Mouse (Mus musculus) liver (tissue): Measurements from ENCODE around the gene Pon1.
A peak's percentile ranks its signal among the peaks of the same experiment; 100 is the strongest.

Experiments
- DNase-seq: peaks from one replicate; pipeline ENCODE4 v3.0.0-alpha.2; 2020; ENCODE audit warnings: mixed read lengths

The Pon1 gene

GRCm38 (mm10) chr6:5174179-5174812, 19.4 kb downstream of the Pon1 start:
- DNase-seq = no peak

- DNase-seq = no peak
These were observed 21.2 kb downstream of the Pon1 start for GRCm38 (mm10) chr6:5172571-5172970.

GRCm38 (mm10) chr6:5171418-5171817, 22.3 kb downstream of the Pon1 start:
- DNase-seq = no peak

GRCm38 (mm10) chr6:5168158-5168557, 25.6 kb downstream of the Pon1 start:
- no peak for DNase-seq

- no peak for DNase-seq
These were observed 26.6 kb downstream of the Pon1 start for GRCm38 (mm10) chr6:5167051-5167677.

GRCm38 (mm10) chr6:5164855-5165254, 28.9 kb downstream of the Pon1 start:
- no peak for DNase-seq

- DNase-seq = no peak
These were observed 30.1 kb downstream of the Pon1 start for GRCm38 (mm10) chr6:5163507-5164144.

- DNase-seq = no peak
These were observed 31.7 kb downstream of the Pon1 start for GRCm38 (mm10) chr6:5162052-5162451.

- DNase-seq = no peak
These were observed 34.4 kb downstream of the Pon1 start for GRCm38 (mm10) chr6:5159385-5159791.

GRCm38 (mm10) chr6:5156541-5157425, 37.0 kb downstream of the Pon1 start:
- peak; percentile 51 for DNase-seq

- peak; percentile 86 for DNase-seq
These were observed 38.3 kb downstream of the Pon1 start for GRCm38 (mm10) chr6:5155313-5155927.

GRCm38 (mm10) chr6:5154786-5155185, 39.0 kb downstream of the Pon1 start:
- peak; percentile 73 for DNase-seq

GRCm38 (mm10) chr6:5152185-5152584, 41.6 kb downstream of the Pon1 start:
- DNase-seq = no peak

- no peak for DNase-seq
These were observed 42.6 kb downstream of the Pon1 start for GRCm38 (mm10) chr6:5151171-5151570.

- no peak for DNase-seq
These were observed 43.8 kb downstream of the Pon1 start for GRCm38 (mm10) chr6:5149941-5150340.

GRCm38 (mm10) chr6:5147488-5148142, 46.1 kb downstream of the Pon1 start:
- DNase-seq = peak; percentile 34

GRCm38 (mm10) chr6:5139666-5140065, 54.1 kb downstream of the Pon1 start:
- DNase-seq = no peak

GRCm38 (mm10) chr6:5138875-5139631, 54.7 kb downstream of the Pon1 start:
- no peak for DNase-seq

- DNase-seq = no peak
These were observed 57.7 kb downstream of the Pon1 start for GRCm38 (mm10) chr6:5136046-5136445.

- no peak for DNase-seq
These were observed 58.8 kb downstream of the Pon1 start for GRCm38 (mm10) chr6:5134986-5135385.

- DNase-seq = no peak
These were observed 64.2 kb downstream of the Pon1 start for GRCm38 (mm10) chr6:5129364-5130093.
